Mouse (Mus musculus) left cerebral cortex, adult 2 months (tissue): ENCODE measurements at regions not wholly inside any gene's neighbourhood (a gene's known extent, or its start where the extent isn't known, plus 50 kb on each side); places are given as distances from the start of the nearest gene placed in this dataset.

ENCODE experiments used
- DNase-seq, 2 experiments: peaks; one replicate each; pipeline ENCODE4 v3.0.0; 2021 to 2022; ENCODE audit warnings: low spot score in 2 of 2, mixed read lengths in 1 of 2; ENCODE audit errors: extremely low spot score in 1 of 2
- H3K27ac ChIP-seq: fragments of 200-600 bp; 2 replicates; pipeline ENCODE4 v1.8.1; 2022
- H3K4me3 ChIP-seq: fragments of 200-600 bp; 2 replicates; pipeline ENCODE4 v1.8.1; 2022
- CTCF ChIP-seq: fragments of 200-600 bp; IDR thresholded peaks from 2 replicates; pipeline ENCODE4 v1.8.1; 2022; ENCODE audit warnings: antibody characterized with exemption, mild to moderate bottlenecking, moderate library complexity
- intact Hi-C: fragments of 180-260 bp; cut with DNase I; formaldehyde crosslinking; loops from one replicate; pipeline ENCODE4 v1.15.1; 2025

GRCm38 (mm10) chrX:64080717-64081116 is 71.3 kb downstream of the Gm6760 start:
- H3K4me3 ChIP-seq: no peak overlapping the region
- no peak overlapping the region for H3K27ac ChIP-seq
- intact Hi-C loops: no loop called here
- no peak for DNase-seq
- TF ChIP-seq CTCF: no peak

- Histone ChIP-seq H3K27ac (no peak overlapping the region), H3K4me3 (no peak overlapping the region)
- no peak for DNase-seq
- intact Hi-C loops: no loop called here
- peak; percentile 53 for TF ChIP-seq CTCF
Measured at GRCm38 (mm10) chrX:64058389-64058788, 93.6 kb downstream of the Gm6760 start.

GRCm38 (mm10) chrX:64056776-64057175 is 95.2 kb downstream of the Gm6760 start:
- Histone ChIP-seq H3K4me3 (no peak overlapping the region), H3K27ac (no peak overlapping the region)
- no peak for DNase-seq
- TF ChIP-seq CTCF: no peak
- intact Hi-C loops: no loop called here
